Mouse (Mus musculus): ENCODE results near the gene Atpif1. TPM values are rescaled to one million over a fixed set of nuclear protein-coding genes. Genes with fewer than 3 reads are reported as not detected.
"Not testable (repeated sequence)": the region's sequence is repeated elsewhere in the genome, so short reads cannot be mapped to it uniquely, and the experiment has no call there.

Atpif1 gene
- polyA plus RNA-seq, 1 experiment = 799 TPM

- DNase-seq (ENCODE audit: low read depth) = no peak
- no peak for TF ChIP-seq POLR2A (IDR thresholded peaks at IDR 0.05; ENCODE audit: borderline replicate concordance, extremely low read depth, insufficient read depth, insufficient read length, poor library complexity, severe bottlenecking)
- TF ChIP-seq CTCF (IDR thresholded peaks at IDR 0.05; ENCODE audit: borderline replicate concordance, extremely low read depth, insufficient read depth, insufficient read length) = no peak
Measured at GRCm38 (mm10) chr4:132490273-132491010, 43.0 kb downstream of the Atpif1 start.

GRCm38 (mm10) chr4:132488976-132489375 lies 44.5 kb downstream of the Atpif1 start:
- no peak for DNase-seq (ENCODE audit: low read depth)
- TF ChIP-seq CTCF (IDR thresholded peaks at IDR 0.05; ENCODE audit: borderline replicate concordance, extremely low read depth, insufficient read depth, insufficient read length) (no peak), POLR2A (IDR thresholded peaks at IDR 0.05; ENCODE audit: borderline replicate concordance, extremely low read depth, insufficient read depth, insufficient read length, poor library complexity, severe bottlenecking) (no peak)

- no peak for DNase-seq (ENCODE audit: low read depth)
- TF ChIP-seq CTCF (IDR thresholded peaks at IDR 0.05; ENCODE audit: borderline replicate concordance, extremely low read depth, insufficient read depth, insufficient read length) (no peak), POLR2A (IDR thresholded peaks at IDR 0.05; ENCODE audit: borderline replicate concordance, extremely low read depth, insufficient read depth, insufficient read length, poor library complexity, severe bottlenecking) (no peak)
Measured at GRCm38 (mm10) chr4:132488521-132488920, 44.9 kb downstream of the Atpif1 start.

- no peak for TF ChIP-seq CTCF (IDR thresholded peaks at IDR 0.05; ENCODE audit: borderline replicate concordance, extremely low read depth, insufficient read depth, insufficient read length)
- no peak for TF ChIP-seq POLR2A (IDR thresholded peaks at IDR 0.05; ENCODE audit: borderline replicate concordance, extremely low read depth, insufficient read depth, insufficient read length, poor library complexity, severe bottlenecking)
- DNase-seq (ENCODE audit: low read depth) = no peak
Measured at GRCm38 (mm10) chr4:132484820-132485219, 48.6 kb downstream of the Atpif1 start.

GRCm38 (mm10) chr4:132484231-132484630 lies 49.2 kb downstream of the Atpif1 start:
- TF ChIP-seq CTCF (IDR thresholded peaks at IDR 0.05; ENCODE audit: borderline replicate concordance, extremely low read depth, insufficient read depth, insufficient read length) (no peak), POLR2A (IDR thresholded peaks at IDR 0.05; ENCODE audit: borderline replicate concordance, extremely low read depth, insufficient read depth, insufficient read length, poor library complexity, severe bottlenecking) (no peak)
- DNase-seq (ENCODE audit: low read depth) = no peak

GRCm38 (mm10) chr4:132482956-132483608 lies 50.4 kb downstream of the Atpif1 start:
- no peak for DNase-seq (ENCODE audit: low read depth)
- TF ChIP-seq POLR2A (IDR thresholded peaks at IDR 0.05; ENCODE audit: borderline replicate concordance, extremely low read depth, insufficient read depth, insufficient read length, poor library complexity, severe bottlenecking) = no peak
- no peak for TF ChIP-seq CTCF (IDR thresholded peaks at IDR 0.05; ENCODE audit: borderline replicate concordance, extremely low read depth, insufficient read depth, insufficient read length)

GRCm38 (mm10) chr4:132482104-132482503 lies 51.4 kb downstream of the Atpif1 start:
- not testable (repeated sequence) for DNase-seq (ENCODE audit: low read depth)

Other genes starting within 250 kb of the Atpif1 start
- 0.66 and 0.82 TPM in 2 replicates for gene Rab42, start 230.3 kb downstream of the Atpif1 start, polyA plus RNA-seq (2012; rRNA removed)
- 22.2 and 30.5 TPM in 2 replicates for gene Trnau1ap, start 204.1 kb downstream of the Atpif1 start, polyA plus RNA-seq (2012; rRNA removed)
- 19.3 and 21.2 TPM in 2 replicates for gene Rcc1, start 180.1 kb downstream of the Atpif1 start, polyA plus RNA-seq (2012; rRNA removed)
- 13.6 and 18.2 TPM in 2 replicates for gene Phactr4, start 111.2 kb downstream of the Atpif1 start, polyA plus RNA-seq (2012; rRNA removed)
- gene Med18, start 69.7 kb downstream of the Atpif1 start, polyA plus RNA-seq (2012; rRNA removed) = 5.8 and 8.3 TPM in 2 replicates
- 5.1 and 6.1 TPM in 2 replicates for gene Sesn2, start 23.2 kb downstream of the Atpif1 start, polyA plus RNA-seq (2012; rRNA removed)
- gene Dnajc8, start 1.9 kb upstream of the Atpif1 start, polyA plus RNA-seq (2012; rRNA removed) = 102 and 106 TPM in 2 replicates
- 0.38 and 0.68 TPM in 2 replicates for gene Ptafr, start 30.4 kb upstream of the Atpif1 start, polyA plus RNA-seq (2012; rRNA removed)
- gene Eya3, start 105.3 kb upstream of the Atpif1 start, polyA plus RNA-seq (2012; rRNA removed) = 28.6 and 29.6 TPM in 2 replicates
- gene Xkr8, start 198.9 kb upstream of the Atpif1 start, polyA plus RNA-seq (2012; rRNA removed) = 6.6 and 7.1 TPM in 2 replicates
- gene Smpdl3b, start 223.6 kb upstream of the Atpif1 start, polyA plus RNA-seq (2012; rRNA removed) = 0.78 and 1.1 TPM in 2 replicates
- 29.6 and 46.6 TPM in 2 replicates for gene Rpa2, start 234.7 kb upstream of the Atpif1 start, polyA plus RNA-seq (2012; rRNA removed)

All from brain, embryonic 14.5 days (tissue).